Mouse (Mus musculus) thymus, adult 2 months (tissue): ENCODE results near the gene Cplx3.

Source experiments
- CTCF ChIP-seq: fragments of 200-500 bp; IDR thresholded peaks from 2 replicates; pipeline ENCODE4 v1.5.1; 2012; ENCODE audit warnings: mild to moderate bottlenecking, control low read depth, low read length, moderate library complexity, borderline replicate concordance; ENCODE audit not compliant: control insufficient read depth, poor library complexity, insufficient read depth; ENCODE audit errors: extremely low read depth
- POLR2A ChIP-seq: fragments of 200-500 bp; IDR thresholded peaks from 2 replicates; pipeline ENCODE4 v1.6.1; 2012; ENCODE audit warnings: mild to moderate bottlenecking, low read length, control low read depth, moderate library complexity; ENCODE audit not compliant: control insufficient read depth, poor library complexity, insufficient read depth; ENCODE audit errors: extremely low read depth

- no peak for TF ChIP-seq POLR2A
- no peak for TF ChIP-seq CTCF
Measured at GRCm38 (mm10) chr9:57614786-57615185, 8.7 kb upstream of the Cplx3 start.
